Mouse (Mus musculus): Measurements from ENCODE around the gene Hgd.

GRCm38 (mm10) chr16:37647067-37647466 is 67.1 kb downstream of the Hgd start:
- TF ChIP-seq CTCF (conservative IDR thresholded peaks at IDR 0.05; ENCODE audit: insufficient read depth, insufficient read length, low read depth, low read length) (no peak), POLR2A (IDR thresholded peaks at IDR 0.05; ENCODE audit: low read depth, low read length) (no peak)
